Mouse (Mus musculus) adrenal gland, adult 8-10 months (tissue): ENCODE data around the gene Glmp. TPM values are rescaled to one million over a fixed set of nuclear protein-coding genes. Genes with fewer than 3 reads are reported as not detected.
"Not testable (repeated sequence)": the region's sequence is repeated elsewhere in the genome, so short reads cannot be mapped to it uniquely, and the experiment has no call there.

Source experiments
- DNase-seq: peaks from one replicate; pipeline ENCODE4 v3.0.0; 2022
- total RNA-seq, 4 experiments: library from RNA; stranded (reverse); gene quantifications; 2 replicates each; pipeline ENCODE4 v1.2.4; 2022

The Glmp gene
- total RNA-seq: 100 to 1,000 TPM; 233 to 293 (median 254) TPM

DNA sequence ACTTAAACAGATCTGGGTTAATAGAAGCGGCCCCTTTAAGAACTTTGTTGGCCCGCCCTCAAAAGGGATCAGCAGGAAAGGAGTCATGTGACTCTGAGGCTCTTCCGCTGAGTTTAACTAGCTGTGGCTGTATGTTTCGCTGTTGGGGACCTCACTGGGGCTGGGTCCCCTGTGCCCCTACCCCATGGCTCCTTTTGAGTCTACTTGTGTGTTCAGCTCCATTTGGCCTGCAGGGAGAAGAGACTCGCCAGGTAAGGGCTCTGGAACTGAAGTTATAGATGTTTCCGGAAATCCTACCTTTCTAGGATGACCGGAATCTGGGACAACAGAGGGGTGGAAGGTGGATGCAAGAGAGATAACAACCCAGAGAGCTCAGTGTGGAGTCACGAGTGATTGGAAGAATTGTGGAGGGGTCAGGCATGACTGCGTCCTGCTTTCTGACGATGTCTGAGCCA is at the start of gene Glmp:
Gene Glmp (plus strand): TSS at position 73 of the 455 bp plus-strand sequence.
- peak; percentile 39 for DNase-seq

DNA sequence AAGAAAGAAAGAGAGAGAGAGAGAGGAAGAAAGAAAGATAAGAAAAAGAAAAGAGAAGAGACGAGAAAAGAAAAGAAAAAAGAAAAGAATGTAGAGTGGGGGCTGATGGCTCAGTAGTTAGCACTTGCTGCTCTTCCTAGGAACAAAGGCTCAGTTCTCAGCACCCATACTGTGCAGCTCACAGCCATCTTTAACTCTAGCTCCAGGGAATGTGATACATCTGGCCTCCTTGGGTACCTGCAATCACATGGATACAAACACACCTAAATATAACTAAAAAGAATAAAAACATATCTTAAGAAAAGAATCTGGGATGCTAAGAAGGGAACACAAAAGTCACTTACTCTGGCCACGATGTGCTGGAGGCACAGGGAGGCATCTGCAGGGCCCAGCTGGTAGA is 48.7 kb upstream of the Glmp start:
- DNase-seq: no peak

DNA sequence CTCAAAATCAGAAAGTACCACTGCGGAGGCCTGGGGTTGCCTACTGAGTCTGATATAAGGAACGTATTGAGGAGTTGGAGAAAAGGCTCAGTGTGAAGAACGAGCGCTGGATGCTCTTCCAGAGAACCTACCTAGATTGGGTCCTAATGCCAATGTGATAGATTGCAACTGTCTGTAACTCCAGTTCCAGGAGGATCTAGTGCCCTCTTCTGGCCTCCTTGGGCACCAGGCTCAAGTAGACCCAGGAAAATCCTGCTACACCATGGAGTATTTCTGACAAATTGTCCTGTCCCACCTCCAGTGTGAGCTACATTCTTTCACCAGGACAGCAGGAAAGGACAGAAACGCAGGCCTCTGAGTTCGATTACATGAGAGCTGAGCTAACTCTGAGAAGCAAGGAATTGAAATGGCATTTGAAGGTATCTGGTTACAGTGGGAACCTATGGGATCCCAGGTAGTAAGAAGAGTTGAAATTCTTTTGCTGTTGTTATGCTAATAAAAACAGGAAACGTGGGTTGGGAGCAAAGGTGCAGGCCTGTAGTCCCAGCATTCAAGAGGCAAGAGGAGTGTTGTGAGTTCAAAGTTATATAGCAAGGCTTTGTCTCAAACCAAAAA is 48.2 kb upstream of the Glmp start:
- DNase-seq: no peak

DNA sequence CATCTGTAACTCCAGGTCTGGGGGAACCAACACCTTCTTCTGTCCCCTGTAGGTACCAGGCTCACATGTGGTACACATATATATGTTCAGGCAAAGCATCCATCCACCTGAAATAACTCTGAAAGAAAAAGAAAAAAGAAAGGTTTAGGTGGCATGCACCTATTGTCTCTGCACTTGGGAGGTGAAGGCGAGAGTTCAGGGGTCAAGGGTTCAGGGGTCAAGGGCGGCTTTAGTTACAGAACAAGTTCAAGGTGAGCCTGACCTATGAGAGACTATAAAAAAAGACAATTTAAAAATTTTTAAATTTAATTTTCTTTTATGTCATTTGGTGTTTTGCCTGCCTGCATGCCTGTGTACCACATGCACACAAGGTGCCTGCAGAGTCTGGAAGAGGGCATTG is 44.8 kb upstream of the Glmp start:
- DNase-seq: no peak

DNA sequence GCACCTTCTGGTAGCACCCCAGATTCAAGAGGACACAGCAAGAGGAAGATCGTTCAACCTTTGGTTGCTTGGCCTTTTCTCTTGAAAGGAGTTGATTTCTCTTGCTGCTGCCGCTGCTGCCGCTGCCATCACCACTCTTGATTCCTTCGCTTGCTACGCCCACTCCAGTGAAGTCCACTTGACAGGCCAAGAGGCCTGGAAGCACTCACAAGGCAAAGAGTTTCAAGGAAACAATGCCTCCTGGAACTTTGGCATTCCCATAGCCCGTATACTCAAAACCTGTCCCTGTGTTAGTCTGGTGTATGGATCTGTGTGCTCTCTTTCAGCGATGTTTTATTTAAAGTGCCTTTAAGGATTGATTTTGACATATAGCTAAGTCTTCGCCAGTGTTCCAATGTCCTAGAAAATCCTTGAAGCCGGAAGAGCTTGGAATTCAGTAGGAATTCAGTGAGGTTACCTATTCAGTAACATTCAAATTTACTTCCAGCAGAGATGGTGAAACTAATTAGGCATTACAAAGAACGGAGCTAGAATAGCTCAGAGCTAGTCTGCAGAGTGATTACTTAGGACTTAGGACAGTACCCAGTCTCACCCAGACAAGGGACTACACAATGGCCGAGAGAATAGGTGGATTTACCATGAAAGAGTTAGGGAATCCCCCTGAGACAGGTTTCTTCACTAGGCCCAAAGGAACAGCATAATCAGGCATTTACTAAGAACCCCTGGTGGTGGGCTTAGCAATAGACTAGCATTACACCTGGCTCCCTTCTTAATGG is 43.5 kb upstream of the Glmp start:
- DNase-seq: not testable (repeated sequence)

DNA sequence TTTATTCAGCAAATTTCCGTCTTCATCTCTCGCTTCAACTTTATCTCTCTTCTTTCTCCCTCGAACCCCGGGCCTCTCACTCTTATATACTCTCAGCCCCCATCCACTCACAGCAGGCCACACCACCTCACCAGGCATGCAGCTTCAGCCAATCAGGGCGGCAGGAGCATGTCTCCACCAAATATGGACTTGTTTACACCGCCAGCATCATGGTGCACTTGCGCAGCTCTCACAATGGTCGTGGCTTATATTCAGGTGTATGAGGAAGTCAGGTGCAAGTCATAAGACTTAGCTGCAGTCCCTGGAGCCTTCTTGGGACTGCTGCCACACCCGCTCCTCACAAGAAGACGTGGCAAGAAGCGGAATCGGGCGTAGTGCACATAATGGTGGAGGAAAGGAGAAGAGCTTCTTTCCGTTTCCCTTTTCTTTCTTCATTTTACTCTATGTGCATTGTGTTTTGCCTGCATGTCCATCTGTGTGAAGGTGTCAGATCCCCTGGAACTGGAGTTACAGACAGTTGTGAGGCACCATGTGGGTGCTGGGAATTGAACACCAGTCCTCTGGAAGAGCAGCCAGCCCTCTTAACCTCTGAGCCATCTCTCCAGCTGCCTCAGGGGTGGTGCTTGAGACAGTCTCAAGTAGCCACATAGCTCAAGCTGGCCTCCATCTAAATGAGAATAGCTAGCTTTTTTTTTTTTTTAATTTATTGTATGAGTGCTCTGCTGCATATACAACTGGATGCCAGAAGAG is 39.8 kb upstream of the Glmp start:
- not testable (repeated sequence) for DNase-seq

DNA sequence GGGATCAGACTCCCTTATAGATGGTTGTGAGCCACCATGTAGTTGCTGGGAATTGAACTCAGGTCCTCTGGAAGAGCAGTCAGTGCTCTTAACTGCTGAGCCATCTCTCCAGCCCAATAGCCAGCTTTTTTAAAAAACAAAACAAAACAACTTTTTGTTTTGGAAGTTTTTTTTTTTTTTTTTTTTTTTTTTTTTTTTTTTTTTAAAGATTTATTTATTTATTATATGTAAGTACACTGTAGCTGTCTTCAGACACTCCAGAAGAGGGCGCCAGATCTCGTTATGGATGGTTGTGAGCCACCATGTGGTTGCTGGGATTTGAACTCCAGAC is 39.3 kb upstream of the Glmp start:
- DNase-seq: not testable (repeated sequence)

DNA sequence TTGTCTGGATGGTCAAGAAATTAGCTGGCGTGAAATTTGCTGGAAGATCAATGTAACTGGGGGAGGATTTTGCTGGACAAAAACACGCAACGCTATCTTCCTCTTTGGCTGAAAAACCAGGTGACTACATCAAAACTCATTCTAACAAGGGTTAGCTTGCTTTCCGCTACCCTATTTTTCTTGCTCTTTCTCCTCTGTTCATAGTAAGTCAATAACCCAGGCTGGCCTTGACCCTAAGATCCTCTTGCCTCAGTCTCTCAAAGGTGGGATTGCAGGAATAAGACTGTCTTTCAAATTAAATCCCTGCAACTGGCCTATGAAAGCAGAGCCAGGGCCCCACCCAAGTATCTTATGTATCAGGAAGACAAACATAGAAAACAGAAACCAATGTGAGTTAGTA is 37.7 kb upstream of the Glmp start, which contains the start of gene Gm38392:
Gene Gm38392 (minus strand): TSS at position 101 of the 400 bp plus-strand sequence.
- no peak for DNase-seq

DNA sequence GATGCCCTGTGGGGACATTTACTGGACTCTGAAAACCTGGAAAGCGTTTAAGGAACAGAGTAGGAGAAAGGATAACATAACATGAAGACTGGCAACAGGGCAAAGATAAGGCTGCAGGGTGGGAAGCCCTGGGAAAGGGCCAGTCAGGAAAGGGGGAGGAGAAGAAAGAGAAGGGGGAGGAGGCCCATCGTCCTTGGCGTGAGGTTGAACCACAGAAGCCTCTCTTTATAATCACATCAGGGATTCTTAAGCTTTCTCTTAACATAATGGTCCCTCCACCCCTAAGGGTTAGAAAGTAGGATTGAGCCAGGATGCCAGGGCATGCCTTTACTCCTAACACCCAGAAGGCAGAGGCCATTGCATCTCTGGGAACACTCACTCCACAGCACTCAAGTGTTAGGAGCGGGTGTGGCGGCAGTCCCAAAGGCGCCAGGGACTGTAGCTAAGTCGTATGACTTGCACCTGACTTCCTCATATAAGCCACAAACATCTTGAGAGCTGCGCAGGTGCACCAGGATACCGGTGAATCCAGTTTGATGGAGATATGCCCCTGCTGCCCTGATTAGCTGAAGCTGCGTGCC is 36.6 kb upstream of the Glmp start:
- not testable (repeated sequence) for DNase-seq

DNA sequence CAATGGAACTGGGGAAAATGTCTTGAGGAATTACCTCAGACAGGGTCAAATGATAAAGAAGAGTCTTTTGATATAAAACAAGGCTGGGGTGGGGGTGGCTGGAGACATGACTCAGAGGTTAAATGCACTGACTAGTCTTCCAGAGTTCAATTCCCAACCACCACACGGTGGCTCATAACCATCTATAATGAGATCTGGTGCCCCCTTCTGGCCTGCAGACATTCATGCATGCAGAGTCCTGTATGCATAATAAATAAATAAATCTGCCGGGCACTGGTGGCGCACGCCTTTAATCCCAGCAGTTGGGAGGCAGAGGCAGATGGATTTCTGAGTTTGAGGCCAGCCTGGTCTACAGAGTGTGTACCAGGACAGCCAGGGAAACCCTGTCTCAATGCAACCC is 32.9 kb upstream of the Glmp start:
- DNase-seq: peak; percentile 25

DNA sequence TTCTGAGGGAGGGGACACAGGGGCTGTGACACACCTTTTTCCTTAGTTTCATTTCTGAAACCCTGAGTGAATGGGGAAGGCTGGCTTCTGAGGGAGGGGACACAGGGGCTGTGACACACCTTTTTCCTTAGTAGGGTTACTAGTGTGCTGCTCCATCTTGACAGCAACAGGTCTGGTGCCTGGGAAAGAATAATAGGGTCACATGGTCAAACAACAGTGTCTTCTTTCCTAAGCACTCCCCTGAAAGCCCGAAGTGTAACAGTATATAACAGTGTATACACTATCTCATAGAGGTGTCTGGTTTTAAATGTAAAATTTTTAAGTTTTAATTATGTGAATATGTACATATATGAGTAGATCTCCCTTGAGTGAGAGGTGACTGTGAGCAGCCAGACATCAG is 29.6 kb upstream of the Glmp start:
- DNase-seq: not testable (repeated sequence)

DNA sequence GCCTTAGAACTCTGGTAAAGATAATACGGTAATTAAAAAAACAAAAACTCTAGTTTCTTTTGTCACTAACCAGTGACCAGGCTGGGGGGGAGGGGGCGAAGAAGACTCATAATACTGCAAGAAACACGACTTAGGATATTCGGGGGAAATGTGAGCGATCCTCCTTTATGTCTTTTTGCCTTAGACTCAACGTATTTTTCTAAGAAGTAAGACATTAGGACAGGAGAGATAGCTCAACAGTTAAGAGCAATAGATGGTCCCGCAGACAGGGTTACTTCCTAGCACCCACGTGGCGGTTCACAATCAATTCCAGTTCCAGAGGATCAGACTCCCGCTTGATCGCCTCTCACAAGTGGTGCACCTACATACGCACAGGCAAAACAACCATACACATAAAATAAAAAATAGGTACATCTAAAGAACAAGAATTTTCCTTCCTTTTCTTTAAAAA is 28.7 kb upstream of the Glmp start:
- DNase-seq: no peak

DNA sequence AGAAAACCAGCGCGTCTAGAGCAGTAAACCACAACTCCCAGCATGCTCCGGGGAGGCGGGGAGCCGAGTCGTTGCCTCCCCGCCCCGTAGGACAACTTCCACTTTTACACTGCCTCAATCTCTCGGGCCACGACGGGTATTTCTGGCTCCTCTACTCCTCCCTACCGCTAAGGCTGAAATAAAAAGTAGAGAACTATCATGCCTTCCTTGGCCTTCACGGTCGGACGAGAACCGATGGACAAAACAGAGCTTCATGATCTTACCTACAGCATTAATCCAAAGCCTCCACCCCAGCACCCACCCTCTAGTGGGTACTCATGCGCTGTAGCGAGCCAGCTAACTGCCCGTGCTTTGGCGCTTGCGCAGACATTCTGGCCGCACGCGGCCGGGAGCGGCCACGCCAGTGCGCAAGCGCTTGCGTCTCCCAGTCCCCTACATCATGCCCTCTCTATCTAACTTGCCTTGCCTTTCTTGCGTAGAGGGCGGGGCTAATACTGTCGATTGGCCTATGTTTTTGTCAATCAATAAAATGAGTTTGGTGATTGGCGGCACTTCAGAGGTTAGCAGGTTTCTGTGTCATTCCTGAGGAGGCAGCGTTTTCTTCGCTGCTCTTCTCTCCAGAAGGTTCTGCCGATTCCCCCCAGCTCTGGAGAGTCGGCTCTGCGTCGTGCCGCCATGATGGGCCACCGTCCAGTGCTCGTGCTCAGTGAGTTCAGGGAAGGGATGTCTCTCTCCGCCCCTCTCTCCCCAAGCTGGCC is 28.1 kb upstream of the Glmp start, which contains the start of the genes Tsacc and Cct3:
Gene Tsacc (minus strand): TSS at position 439 of the 758 bp plus-strand sequence.
Gene Cct3 (plus strand): TSS at position 556 of the 758 bp plus-strand sequence.
- DNase-seq: peak; percentile 95

DNA sequence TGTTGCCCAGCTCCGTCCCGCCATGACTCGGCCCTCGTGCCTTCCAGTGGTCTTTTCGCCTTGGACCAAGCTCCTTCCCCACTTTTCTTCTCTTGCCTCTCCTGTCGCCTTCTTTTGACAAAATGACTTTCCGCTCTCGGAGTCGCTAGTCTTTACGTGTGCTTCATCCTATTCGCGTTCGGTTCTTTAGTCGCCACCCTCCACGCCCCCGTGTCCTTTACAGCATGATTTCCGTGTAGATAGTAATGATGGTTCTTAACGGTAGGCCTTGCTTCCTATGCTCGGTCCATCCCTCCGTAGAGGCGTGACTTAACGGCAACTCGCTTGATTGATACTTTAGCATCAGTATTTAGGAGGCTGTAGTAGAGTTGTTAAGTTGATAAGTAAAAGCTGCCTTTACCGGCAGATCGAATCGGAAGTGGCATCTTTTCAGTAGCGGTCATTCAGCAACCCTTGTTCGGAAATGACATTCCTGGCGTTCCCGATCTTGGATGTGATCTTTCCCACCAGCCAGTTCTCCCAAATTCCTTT is 27.4 kb upstream of the Glmp start:
- DNase-seq: no peak

DNA sequence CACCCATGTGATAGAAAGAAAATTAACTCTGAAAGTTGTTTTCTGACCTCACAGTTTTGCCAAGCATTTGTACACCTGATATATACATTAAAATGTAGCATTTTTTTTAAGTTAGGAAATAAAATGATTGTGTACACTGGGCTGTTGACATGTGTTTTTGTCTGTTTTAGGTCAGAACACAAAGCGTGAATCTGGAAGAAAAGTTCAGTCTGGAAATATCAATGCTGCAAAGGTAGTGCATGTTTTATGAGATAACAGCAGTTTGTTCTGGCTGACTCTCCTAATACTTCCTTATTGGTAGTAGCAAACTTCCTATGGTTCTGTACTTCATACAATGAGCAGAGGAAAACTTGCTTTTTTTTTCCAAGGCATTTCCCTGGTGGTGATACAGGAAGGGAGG is 25.7 kb upstream of the Glmp start:
- no peak for DNase-seq

DNA sequence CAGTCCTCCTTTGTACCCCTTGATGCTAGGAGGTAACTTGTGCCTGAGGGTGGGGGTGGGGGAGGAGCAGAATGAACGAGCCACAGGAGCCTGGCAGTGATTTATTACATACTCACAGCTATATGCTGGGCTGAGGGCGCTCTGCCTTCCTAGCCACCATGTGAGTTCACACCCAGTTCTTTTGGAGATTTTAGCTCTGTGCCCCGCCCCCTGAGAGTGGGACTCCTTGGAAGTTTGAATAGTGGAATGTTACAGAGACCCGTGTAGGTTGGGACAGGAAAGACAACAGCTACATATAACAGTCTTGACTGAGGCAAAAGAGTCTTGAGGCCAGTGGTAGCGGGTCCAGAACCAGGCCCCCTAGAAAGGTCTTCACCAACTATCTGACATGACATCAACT is 4.1 kb downstream of the Glmp start:
- no peak for DNase-seq

DNA sequence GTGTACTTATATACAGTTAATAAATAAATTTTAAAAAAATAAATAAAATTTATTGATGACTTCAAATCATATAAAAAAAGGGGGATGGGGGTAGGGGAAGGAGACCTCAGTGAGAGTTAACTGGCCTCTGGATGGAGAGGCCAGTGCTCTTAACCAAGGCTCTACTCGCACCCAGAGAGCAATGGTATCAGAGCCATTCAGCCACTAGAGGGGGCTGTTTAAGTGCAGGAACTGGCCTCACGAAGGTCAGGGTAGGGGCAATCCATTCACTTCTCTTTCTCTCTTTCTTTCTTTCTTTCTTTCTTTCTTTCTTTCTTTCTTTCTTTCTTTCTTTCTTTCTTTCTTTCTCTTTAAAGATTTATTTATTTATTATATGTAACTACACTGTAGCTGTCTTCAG is 6.5 kb downstream of the Glmp start:
- DNase-seq: no peak

DNA sequence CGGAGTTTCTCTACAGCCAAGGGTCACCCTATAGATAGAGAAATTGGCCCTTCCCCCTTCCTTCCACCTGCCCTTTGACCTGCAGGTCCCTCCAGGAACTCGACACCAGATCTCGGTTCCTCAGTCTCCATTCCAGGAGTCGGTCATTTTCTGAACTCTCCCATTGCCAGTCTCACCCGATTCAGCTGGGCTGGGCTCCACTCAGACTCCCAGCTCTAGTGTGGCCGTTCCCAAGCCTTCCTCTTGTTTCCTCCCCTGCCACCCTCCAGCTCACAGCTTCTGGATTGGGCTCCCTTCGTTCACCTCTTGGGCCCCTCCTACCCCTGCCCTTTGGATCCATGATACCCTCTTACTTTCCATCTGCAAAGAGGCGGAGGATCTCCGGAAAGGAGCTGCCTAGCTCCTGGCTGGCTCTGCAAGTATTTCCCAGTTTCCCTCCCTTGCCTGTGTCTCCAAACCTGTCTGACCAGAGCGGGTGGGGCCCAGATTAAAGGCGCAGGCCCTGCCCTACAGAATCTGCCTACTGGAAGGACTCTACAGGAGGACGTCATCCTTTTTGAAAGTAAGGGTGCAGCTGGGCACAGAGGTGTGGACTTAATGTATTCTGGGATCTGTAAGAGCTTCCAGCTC is 9.3 kb downstream of the Glmp start:
- DNase-seq: no peak

DNA sequence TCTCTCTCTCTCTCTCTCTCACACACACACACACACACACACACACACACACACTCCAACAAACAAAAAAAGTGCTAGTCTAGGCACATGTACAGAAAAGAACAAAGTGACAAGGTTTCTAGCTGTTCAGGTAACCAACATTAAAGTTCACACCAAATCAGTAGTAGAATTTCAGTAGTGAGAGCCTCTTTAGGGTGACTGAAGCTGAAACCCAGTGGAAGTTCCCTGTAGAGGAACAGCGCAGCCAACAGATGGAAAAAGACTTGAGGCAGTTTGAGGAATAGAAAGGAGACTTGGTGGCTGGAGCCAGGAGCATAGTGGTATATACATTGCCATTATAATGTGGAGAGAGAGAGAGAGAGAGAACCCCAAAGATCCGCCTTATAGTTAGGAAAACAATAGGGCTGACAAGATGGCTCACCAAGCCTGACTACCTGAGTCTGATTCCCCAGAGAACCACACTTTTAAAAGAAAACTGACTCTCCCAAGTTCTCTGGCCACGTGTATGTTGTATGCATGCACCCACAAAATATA is 10.1 kb downstream of the Glmp start:
- no peak for DNase-seq

DNA sequence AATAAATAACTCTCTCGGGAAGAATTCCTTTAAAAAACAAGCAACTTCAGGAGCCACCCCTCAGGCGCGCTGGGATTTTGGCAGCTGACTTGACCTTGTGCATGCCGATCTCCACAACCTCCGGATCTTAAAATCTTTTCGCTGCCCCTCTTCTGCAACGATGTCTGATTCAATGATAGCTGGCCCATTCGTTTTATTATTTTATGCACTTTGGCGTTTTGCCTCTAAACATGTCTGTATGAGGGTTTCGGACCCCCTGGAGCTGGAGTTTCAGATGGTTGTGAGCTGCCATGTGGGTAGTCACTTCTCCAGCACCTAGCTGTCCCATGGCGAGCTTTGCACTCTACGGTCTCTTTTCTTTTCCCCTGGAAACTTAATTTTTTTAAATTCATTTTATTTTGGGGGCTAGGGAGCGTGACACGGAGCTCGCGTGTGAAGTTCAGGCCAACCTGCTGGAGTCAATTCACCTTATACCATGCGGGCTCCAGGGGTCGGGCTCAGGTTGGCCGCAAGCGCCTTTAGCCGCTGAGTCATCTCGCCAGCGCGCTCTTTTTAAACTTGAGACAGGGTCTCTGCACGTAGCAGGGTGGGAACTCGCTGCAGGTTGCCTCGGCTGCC is 10.7 kb downstream of the Glmp start:
- DNase-seq: no peak
